Mouse (Mus musculus) spleen, adult 2 months (tissue): ENCODE results near the gene Tmem151b.

Experiments used
- CTCF ChIP-seq: fragments of 200-500 bp; IDR thresholded peaks from 2 replicates; pipeline ENCODE4 v1.5.1; 2011; ENCODE audit warnings: mild to moderate bottlenecking, inconsistent platforms; ENCODE audit not compliant: insufficient read depth, insufficient read length, insufficient replicate concordance; ENCODE audit errors: extremely low read depth
- POLR2A ChIP-seq: fragments of 200-500 bp; IDR thresholded peaks from 2 replicates; pipeline ENCODE4 v1.6.1; 2011; ENCODE audit warnings: low read depth, low read length, inconsistent platforms

DNA sequence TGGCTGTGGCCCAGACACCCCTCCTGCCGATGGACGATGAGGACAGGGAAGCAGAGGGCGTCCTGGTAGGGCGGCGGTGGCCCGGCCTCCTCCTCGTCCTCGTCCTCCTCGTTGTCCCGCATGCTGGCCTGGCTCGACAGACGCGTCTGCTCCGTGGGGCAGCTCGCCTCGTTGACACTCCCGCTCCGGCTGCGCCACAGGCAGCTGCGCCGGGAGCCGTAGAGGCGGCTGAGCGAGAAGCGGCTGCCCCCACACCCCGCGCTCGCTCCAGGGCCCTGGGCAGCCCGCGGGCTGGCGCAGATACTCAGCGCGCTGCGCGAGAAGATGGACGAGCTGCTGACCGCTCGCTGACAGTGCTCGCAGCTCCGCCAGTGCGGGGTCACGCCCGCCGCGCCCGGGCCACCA is 4.6 kb downstream of the Tmem151b start:
- no peak for TF ChIP-seq POLR2A
- TF ChIP-seq CTCF, result no peak
